Mouse (Mus musculus) Muller cell, postnatal 12 days (primary cell): ENCODE measurements around the gene Panx3.
A peak's percentile ranks its signal among the peaks of the same experiment; 100 is the strongest.

Experiments used
- DNase-seq: peaks from one replicate; pipeline ENCODE4 v3.0.0-alpha.2; 2015; ENCODE audit errors: inconsistent ontology term

The Panx3 gene

GRCm38 (mm10) chr9:37669115-37669514 is at the start of gene Panx3:
Gene Panx3 (minus strand): TSS chr9:37669235.
- peak; percentile 58 for DNase-seq

GRCm38 (mm10) chr9:37716150-37716549 is 47.1 kb upstream of the Panx3 start, which contains the start of gene Olfr160:
Gene Olfr160 (minus strand): TSS chr9:37716250.
- no peak for DNase-seq

DNA sequence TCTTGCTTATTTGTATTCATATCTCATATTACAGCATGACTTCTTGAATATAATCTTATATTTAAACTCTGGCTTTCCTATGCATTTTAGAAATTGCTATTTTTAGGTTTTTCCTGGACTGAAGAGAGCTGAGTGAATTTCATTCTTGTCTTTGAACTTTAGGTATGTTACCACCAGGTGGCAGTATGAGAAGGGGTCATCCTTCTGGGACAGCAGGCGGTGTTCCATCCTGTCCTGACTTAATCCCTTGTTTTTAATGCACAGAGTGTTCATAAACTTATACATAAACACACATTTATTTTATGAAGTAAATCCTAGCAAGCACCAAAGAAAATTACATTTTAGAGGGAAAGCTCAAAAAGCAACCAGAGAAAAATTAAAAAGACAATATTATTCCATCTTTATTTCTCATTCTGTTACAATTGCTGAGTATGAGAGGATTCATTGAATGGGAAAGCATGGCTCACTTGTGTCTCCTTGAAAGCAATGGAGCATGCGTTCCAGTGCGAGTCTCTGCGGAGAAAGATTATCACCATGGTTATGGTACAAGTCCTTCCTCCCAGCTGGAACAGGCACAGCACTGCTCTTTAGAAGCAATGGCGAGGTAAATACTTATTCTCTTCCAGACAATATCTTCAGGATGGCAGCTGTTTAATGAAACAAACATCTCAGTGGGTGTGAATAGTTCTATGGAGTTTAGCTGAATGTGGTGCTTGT is 21.1 kb upstream of the Panx3 start:
- peak; percentile 6 for DNase-seq

GRCm38 (mm10) chr9:37687941-37688303 is 18.9 kb upstream of the Panx3 start:
- no peak for DNase-seq

DNA sequence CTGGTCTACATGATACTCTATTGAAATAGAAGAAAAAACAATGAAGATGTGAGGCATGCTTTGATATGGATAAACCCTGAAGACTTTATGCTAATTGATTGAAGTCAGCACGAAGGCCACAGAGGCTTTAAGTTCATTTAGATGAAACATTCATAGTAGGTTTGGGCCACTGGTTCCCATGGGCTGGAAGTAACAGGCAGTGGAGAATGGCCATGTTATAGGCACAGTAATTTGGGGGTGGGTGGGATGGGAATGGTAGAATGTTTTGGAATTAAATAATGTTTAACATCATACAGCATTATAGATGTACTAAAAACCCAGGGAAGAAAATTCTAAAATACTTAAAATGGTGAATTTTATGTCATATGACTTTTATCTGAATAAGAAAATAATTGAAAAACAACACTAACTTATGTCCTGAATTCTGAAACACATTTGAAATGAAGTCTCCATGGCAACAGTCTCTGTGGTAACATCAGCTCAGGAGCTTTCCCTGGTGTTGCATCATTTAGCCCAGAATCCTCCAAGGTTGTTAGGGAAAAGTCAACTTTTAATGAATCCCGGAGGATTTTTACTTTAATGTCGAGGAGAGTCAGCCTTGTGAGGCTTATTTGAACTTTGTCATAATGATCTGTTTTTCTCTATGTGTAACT is 18.4 kb upstream of the Panx3 start:
- DNase-seq = no peak

- DNase-seq = no peak
Observed at GRCm38 (mm10) chr9:37681123-37681522, 12.1 kb upstream of the Panx3 start.

- no peak for DNase-seq
Observed at GRCm38 (mm10) chr9:37675287-37675686, 6.3 kb upstream of the Panx3 start.

DNA sequence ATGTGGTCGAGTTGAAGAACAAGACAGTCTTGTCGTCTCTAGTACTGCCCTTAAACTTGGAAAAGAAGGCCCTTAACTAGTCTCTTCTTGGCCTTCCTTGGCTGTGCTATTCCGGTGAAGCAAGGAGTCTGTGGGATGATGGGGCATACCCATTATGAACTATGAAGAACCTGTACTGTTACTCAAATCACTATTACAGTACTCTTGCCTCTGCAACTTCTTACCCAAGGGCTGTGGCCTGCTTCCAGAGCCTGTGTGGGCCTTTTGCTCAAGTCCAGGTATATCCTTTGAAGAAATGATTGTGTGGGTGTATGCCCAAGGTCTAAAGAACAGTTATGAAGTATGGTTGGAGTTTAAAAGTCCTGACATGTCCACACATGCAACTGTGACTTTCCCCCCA is 1.2 kb upstream of the Panx3 start:
- no peak for DNase-seq

DNA sequence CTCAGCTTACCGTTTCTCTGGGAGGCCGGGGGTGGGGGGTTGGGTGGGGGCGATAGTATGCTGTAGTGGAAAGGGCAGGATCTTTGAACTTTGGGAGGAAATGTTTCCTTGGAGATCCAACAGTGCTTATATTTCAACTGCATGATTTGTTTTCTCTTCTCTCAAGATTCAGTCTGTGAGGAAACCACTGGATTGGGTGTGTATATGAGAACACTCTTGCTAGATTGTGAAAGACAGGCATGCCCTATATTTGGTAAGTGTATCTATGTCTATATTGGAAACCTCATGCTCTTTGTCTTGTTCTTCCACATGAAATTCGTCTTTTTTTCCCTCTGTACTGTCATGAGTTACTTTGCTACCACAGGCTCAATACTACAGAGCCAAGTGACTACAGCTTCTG is 643 bp upstream of the Panx3 start:
- DNase-seq = no peak

DNA sequence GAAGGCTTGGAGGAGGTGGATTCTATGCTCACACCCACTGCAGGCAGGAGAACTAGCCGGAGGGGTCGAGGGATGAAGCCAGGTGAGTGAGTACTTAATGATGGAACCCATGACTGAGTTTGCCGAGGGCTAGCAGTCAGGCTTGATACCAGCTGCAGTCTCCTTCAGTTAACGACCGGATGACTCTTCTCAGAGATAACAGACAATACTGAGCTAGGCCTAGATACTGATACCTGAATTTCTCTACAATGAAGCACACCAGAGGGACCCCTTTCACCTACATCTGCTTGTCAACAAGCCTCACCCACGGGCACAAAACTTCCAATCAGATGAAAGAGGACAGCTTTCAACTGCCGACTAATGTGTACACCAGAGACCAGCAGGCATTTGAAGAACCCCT is 3.0 kb downstream of the Panx3 start:
- DNase-seq = no peak

DNA sequence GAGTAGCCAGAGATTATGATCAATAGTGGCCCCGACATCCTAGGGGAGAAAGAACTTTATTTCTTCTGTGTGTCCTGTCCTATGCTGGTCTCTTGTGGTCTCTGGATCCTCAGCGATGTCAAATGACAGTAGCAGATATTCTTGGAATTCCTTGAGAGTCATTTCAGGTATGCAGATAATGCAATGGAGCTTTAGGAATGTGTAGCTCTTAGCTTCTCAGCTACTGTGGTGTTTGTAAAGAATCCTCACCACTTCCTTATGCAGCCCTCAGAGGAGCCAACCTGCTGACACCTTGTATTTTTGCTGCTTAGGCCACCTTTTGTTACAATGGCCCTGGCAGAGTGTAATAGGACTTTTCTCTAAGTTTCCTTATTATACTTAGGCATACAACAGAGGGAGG is 4.4 kb downstream of the Panx3 start:
- peak; percentile 16 for DNase-seq

GRCm38 (mm10) chr9:37663210-37663609 is 5.8 kb downstream of the Panx3 start:
- no peak for DNase-seq

DNA sequence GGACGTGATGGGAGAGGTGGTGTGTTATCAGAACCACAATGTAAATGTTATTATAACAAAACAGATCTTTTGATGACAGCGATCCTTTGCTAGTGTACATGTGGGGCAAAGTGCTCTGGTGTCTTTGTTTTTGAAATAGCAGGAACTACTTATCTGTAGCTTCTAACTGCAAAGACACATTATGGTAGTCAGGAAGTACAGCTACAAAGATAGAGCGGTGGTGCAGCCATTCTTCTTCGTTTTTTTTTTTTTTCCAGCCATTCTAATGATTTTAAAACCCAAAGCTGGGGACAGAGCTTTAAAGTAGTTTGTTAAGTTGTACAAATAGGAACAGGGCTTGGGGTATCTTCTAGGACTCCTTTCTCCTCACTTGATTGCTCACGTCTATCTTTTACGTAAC is 9.6 kb downstream of the Panx3 start:
- no peak for DNase-seq

DNA sequence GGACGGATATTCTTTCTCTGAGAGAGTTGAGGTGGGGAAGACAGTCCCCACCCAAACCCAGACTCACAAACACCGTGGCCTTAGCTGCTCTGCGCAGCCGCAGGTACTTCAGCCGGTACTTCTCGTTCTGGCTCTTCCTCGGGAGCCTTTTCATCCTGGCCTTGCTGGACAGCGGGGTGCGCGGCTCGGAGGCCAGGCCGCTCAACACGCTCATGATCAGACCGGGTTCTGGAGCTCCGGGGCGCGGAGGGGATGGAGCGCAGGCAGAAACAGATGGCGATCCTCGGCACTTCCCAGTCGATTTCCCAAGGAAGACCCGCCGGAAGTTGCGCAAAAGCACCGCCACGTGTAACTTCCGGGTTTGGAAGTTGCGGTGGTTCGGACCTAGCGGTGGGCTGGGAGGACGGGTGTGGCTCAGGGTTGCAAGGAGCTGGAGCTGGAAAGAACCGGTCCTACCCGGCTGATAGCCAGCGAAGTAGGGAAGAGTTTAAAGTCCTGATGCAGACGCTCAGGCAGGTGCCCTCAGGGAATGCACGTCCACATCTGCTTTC is 12.0 kb downstream of the Panx3 start, which contains the start of gene Tbrg1:
Gene Tbrg1, minus strand, starts transcription at position 382 of the 551 bp plus-strand sequence.
- peak; percentile 86 for DNase-seq

GRCm38 (mm10) chr9:37656439-37656881 is 12.6 kb downstream of the Panx3 start:
- peak; percentile 50 for DNase-seq

DNA sequence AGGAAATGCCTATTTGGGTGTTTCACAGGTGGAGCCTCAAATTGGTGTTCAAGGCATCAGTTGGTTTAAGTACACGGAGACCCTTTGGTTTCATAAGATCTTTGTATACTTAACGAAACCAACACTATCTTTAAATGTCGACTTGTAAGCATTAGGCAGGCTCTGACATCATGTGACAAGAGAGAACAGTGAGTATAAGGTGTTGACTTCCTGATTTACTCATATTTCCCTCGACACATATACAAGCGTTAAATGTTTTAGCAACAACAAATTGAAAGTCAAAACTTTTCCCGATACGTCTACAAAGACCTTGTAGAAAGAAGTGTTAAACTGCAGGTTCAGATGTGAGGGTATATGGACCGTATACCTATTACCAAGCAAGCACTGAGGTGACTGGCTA is 13.1 kb downstream of the Panx3 start:
- DNase-seq = peak; percentile 14

DNA sequence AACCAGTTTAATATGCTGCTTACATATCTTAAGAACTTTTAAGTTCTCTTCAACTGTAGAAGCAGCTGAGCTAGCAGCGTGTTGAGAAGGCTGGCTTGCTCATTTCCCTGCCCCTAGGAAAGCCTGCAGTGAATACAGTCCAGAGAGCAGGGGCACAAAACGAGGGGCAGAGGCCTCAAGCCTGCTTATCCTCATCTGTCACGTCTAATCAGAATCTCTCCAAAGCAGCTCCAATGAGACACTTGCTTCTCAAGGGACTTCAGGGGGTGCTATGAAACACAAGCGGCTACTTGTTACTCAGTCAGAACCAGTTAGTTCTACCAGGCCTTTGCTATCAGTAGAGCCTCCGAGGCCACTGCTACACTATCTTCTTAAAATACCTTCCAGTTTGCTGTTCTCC is 15.2 kb downstream of the Panx3 start:
- no peak for DNase-seq

- DNase-seq = no peak
Observed at GRCm38 (mm10) chr9:37650639-37651038, 18.4 kb downstream of the Panx3 start.

DNA sequence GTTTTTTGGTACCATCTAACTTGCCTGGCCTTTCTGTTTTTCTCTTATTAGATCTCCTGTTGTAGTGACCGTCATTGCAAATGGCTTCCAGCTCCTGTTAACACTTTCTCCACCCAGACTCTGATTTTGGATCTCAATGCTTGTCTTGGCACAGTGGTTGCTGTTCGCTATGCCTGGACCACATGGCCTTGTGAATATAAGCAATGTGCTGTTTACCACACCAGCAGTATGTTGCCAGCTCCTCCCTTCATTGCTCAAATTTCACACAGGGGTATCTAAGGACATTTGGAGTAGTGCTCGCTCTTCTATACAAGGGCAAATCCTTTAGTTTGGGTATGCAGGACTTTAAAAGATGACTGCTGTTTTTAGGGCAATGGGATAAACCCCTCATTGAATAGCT is 22.8 kb downstream of the Panx3 start:
- no peak for DNase-seq

- no peak for DNase-seq
Observed at GRCm38 (mm10) chr9:37638721-37639120, 30.3 kb downstream of the Panx3 start.

DNA sequence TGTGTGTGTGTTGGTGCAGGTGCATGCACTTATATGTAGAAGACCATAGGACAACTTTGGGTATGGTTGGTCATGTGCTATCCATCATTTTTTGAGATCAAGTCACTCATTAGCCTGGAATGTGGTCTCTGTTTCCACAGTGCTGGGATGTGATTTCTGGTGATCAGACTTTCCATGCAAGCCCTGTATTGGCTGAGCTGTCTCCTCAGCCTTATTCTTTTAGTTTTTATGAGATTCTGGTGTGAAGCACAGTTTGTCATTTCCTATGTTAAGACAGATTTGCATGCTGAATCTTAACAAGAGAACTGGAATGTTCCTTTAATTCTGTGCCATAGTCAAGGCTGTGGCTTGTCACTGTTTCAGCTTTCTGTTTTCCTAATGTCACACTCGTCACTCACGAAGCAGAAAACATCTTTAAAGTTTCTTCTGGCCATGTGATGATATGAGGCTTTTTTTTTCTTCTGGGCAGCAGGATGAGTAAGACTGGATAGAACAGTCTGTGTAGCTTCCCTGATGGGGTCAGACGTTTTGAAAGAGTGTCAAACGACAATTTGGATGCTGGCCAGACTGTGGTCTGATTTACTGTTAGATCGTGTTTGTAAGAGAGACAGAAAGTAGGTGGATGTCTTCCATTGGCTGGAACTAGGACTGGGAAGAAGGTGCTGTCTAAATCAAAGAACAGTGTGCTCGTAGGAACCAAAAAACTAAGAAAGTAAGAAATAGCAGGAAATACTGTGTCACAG is 32.1 kb downstream of the Panx3 start:
- DNase-seq = peak; percentile 77

GRCm38 (mm10) chr9:37636335-37636734 is 32.7 kb downstream of the Panx3 start:
- peak; percentile 49 for DNase-seq
